Mouse (Mus musculus) liver, embryonic 14.5 days (tissue): ENCODE results near the gene Sar1b. TPM values are rescaled to one million over a fixed set of nuclear protein-coding genes. Genes with fewer than 3 reads are reported as not detected.
"Not testable (repeated sequence)": the region's sequence is repeated elsewhere in the genome, so short reads cannot be mapped to it uniquely, and the experiment has no call there.

Experiments
- ATAC-seq: fragments of 200-750 bp; cut with Nextera tagmentation; 2 replicates; pipeline ENCODE4 v1.8.0; 2017; ENCODE audit warnings: moderate number of reproducible peaks, mild to moderate bottlenecking, moderate library complexity; ENCODE audit not compliant: insufficient read depth
- DNase-seq, 3 experiments: peaks; one replicate each; pipeline ENCODE4 v3.0.0-alpha.2; 2012 to 2013; ENCODE audit warnings: low read depth in 3 of 3, low spot score in 3 of 3
- H3K27ac ChIP-seq: fragments of 300-500 bp; sonication (generic); 2 replicates; pipeline ENCODE4 v1.5.1; 2014; ENCODE audit warnings: moderate library complexity, mild to moderate bottlenecking, control low read depth, inconsistent platforms
- H3K27me3 ChIP-seq: fragments of 300-500 bp; sonication (generic); 2 replicates; pipeline ENCODE4 v1.6.1; 2014; ENCODE audit warnings: mild to moderate bottlenecking, low read length, moderate library complexity; ENCODE audit not compliant: control insufficient read depth, insufficient read depth
- H3K36me3 ChIP-seq: fragments of 300-500 bp; sonication (generic); replicated peaks from 2 replicates; pipeline ENCODE4 v1.6.1; 2014; ENCODE audit warnings: low read depth; ENCODE audit not compliant: control insufficient read depth, insufficient read depth
- H3K4me1 ChIP-seq, 2 experiments: fragments of 200-500 bp in 1 of 2; fragments of 300-500 bp in 1 of 2; sonication (generic) in 1 of 2; replicated peaks; 2 replicates each; pipeline ENCODE4 v1.6.1; 2012 to 2014; ENCODE audit warnings: antibody characterized with exemption in 1 of 2, inconsistent platforms in 1 of 2, low read length in 1 of 2; ENCODE audit not compliant: control insufficient read depth in 2 of 2, insufficient read depth in 2 of 2
- H3K4me2 ChIP-seq: fragments of 300-500 bp; sonication (generic); 2 replicates; pipeline ENCODE4 v1.6.1; 2014; ENCODE audit warnings: low read depth, mild to moderate bottlenecking, control low read depth, moderate library complexity
- H3K4me3 ChIP-seq, 2 experiments: fragments of 200-500 bp in 1 of 2; fragments of 300-500 bp in 1 of 2; sonication (generic) in 1 of 2; 2 replicates each; pipeline ENCODE4 v1.5.1; 2012 to 2014; ENCODE audit warnings: low read depth in 2 of 2, low read length in 2 of 2, mild to moderate bottlenecking in 2 of 2, control low read depth in 1 of 2, inconsistent platforms in 1 of 2, moderate library complexity in 1 of 2; ENCODE audit not compliant: insufficient read depth in 1 of 2
- H3K9ac ChIP-seq: fragments of 300-500 bp; sonication (generic); replicated peaks from 2 replicates; pipeline ENCODE4 v1.6.1; 2014; ENCODE audit warnings: mild to moderate bottlenecking, control low read depth, moderate library complexity
- H3K9me3 ChIP-seq: fragments of 300-500 bp; sonication (generic); 2 replicates; pipeline ENCODE4 v1.6.1; 2016; ENCODE audit warnings: low read length, mixed read lengths; ENCODE audit not compliant: control insufficient read depth
- CTCF ChIP-seq: IDR thresholded peaks from 2 replicates; pipeline ENCODE4 v1.5.1; 2016; ENCODE audit warnings: antibody characterized with exemption, low read depth, control low read depth
- EP300 ChIP-seq: IDR thresholded peaks from 2 replicates; pipeline ENCODE4 v1.6.1; 2016; ENCODE audit warnings: antibody characterized with exemption, low read depth
- WGBS: fragments of 180-500 bp; shearing (Covaris S2); extraction: QIAGEN DNeasy Blood & Tissue Kit; methylation state at CpG from one replicate; pipeline ENCODE4 v1.1.7; 2014; ENCODE audit not compliant: insufficient replicate concordance; 5-methylcytosine and 5-hydroxymethylcytosine counted together
- polyA plus RNA-seq, 2 experiments: library from polyadenylated mRNA; depleted of rRNA in 1 of 2; stranded (reverse) in 1 of 2; unstranded in 1 of 2; fragments of >200 nt; fragmentation: Nextera tagmentation in 1 of 2; extraction: Ambion mirVana in 1 of 2; gene quantifications; 2 replicates each; pipeline versions ENCODE4 v1.2.1 to v1.2.3; 2012 to 2014

Gene Sar1b
- polyA plus RNA-seq (2012; rRNA removed) (26.3 and 35.2 TPM in 2 replicates), polyA plus RNA-seq (2014; fragmentation: Nextera tagmentation; extraction: Ambion mirVana) (80.4 and 80.7 TPM in 2 replicates)

GRCm38 (mm10) chr11:51763213-51763907 lies at the start of gene Sar1b, which contains the start of gene Sec24a:
Gene Sar1b, plus strand, starts transcription at chr11:51763687.
Gene Sec24a, minus strand, starts transcription at chr11:51763634.
- Histone ChIP-seq H3K9me3 (no peaks in the 10 kb centered on the region), H3K4me1 (peaks cover 7 to 18% of the 10 kb centered on the region in 2 experiments), H3K4me2 (peak within 1 kb of the TSS; percentile 74), H3K27me3 (no peaks in the 10 kb centered on the region), H3K27ac (no peak within 1 kb of the TSS; the same call in 1 of the 2 replicates), H3K36me3 (no peaks in the 10 kb centered on the region), H3K9ac (peak within 1 kb of the TSS; percentile 95), H3K4me3 (peak within 1 kb of the TSS; percentile 80 to 94)
- TF ChIP-seq EP300 (no peak), CTCF (peak; percentile 41)
- WGBS, result 1% methylated on average over 30 of the region's 30 CpGs
- ATAC-seq (peak; percentile 86), DNase-seq (peak; percentile 61 to 67 (median 66))

GRCm38 (mm10) chr11:51721066-51721465 lies 42.4 kb upstream of the Sar1b start:
- 86% methylated on average over 11 of the region's 11 CpGs for WGBS
- H3K36me3 ChIP-seq, result peaks cover 19% of the 10 kb centered on the region
- no peak for ATAC-seq

GRCm38 (mm10) chr11:51732883-51733282 lies 30.6 kb upstream of the Sar1b start:
- H3K4me1 ChIP-seq, result no peaks in the 10 kb centered on the region
- H3K27ac ChIP-seq, result no peak overlapping the region
- H3K36me3 ChIP-seq, result peaks cover 19% of the 10 kb centered on the region
- DNase-seq (no peak), ATAC-seq (no peak)
- no peak overlapping the region for H3K4me3 ChIP-seq
- WGBS, result 57% methylated on average over 1 of the region's 1 CpGs
- no peaks in the 10 kb centered on the region for H3K9me3 ChIP-seq
- no peak overlapping the region for H3K4me2 ChIP-seq
- H3K9ac ChIP-seq, result no peak overlapping the region
- TF ChIP-seq EP300 (no peak), CTCF (no peak)
- H3K27me3 ChIP-seq, result no peaks in the 10 kb centered on the region

More at GRCm38 (mm10) chr11:51721066-51721465, 42.4 kb upstream of the Sar1b start:
- Histone ChIP-seq H3K27me3 (no peaks in the 10 kb centered on the region), H3K9me3 (no peaks in the 10 kb centered on the region), H3K27ac (no peak overlapping the region), H3K9ac (no peak overlapping the region), H3K4me1 (no peaks in the 10 kb centered on the region), H3K4me3 (no peak overlapping the region), H3K4me2 (no peak overlapping the region)
- DNase-seq, result no peak
- TF ChIP-seq EP300, result no peak
- no peak for TF ChIP-seq CTCF

- WGBS, result 84% methylated on average over 12 of the region's 13 CpGs
- Histone ChIP-seq H3K36me3 (peaks cover 19% of the 10 kb centered on the region), H3K4me1 (peaks cover 11% of the 10 kb centered on the region in 2 experiments)
- ATAC-seq, H3K4me3 ChIP-seq, H3K27me3 ChIP-seq, H3K27ac ChIP-seq, DNase-seq, H3K9me3 ChIP-seq, H3K9ac ChIP-seq, H3K4me2 ChIP-seq: not testable (repeated sequence)
Measured at GRCm38 (mm10) chr11:51734218-51734617, 29.3 kb upstream of the Sar1b start.

- ATAC-seq (peak; percentile 92), DNase-seq (peak in 2 of 3 experiments; percentile 44 to 49)
- H3K4me1 ChIP-seq, result peaks cover 34 to 37% of the 10 kb centered on the region in 2 experiments
- H3K9ac ChIP-seq, result peak overlapping the region; percentile 12; the same call in 1 of the 2 replicates
- H3K27ac ChIP-seq, result peak overlapping the region; percentile 77
- H3K9me3 ChIP-seq, result no peaks in the 10 kb centered on the region
- peaks cover 27% of the 10 kb centered on the region for H3K36me3 ChIP-seq
- no peaks in the 10 kb centered on the region for H3K27me3 ChIP-seq
- peak; percentile 44; the same call in 1 of the 2 replicates for TF ChIP-seq EP300
- no peak for TF ChIP-seq CTCF
- 40% methylated on average over 3 of the region's 3 CpGs for WGBS
- H3K4me3 ChIP-seq, result no peak overlapping the region
- peak overlapping the region; percentile 5; the same call in 1 of the 2 replicates for H3K4me2 ChIP-seq
Measured at GRCm38 (mm10) chr11:51738651-51739403, 24.7 kb upstream of the Sar1b start.
